Mouse (Mus musculus) frontal cortex, adult (tissue): ENCODE data around the gene Slc25a31.

Experiments
- ATAC-seq: cut with Nextera tagmentation; 2 replicates; pipeline ENCODE4 v1.9.2; 2017; ENCODE audit warnings: mild to moderate bottlenecking, moderate library complexity, mixed read lengths; ENCODE audit not compliant: low TSS enrichment

The Slc25a31 gene

GRCm38 (mm10) chr3:40708655-40709054 lies at the start of gene Slc25a31:
Gene Slc25a31, plus strand, starts transcription at chr3:40708855.
- no peak for ATAC-seq

GRCm38 (mm10) chr3:40660231-40660630 lies 48.4 kb upstream of the Slc25a31 start:
- ATAC-seq: no peak

- ATAC-seq: no peak
Measured at GRCm38 (mm10) chr3:40666109-40666508, 42.5 kb upstream of the Slc25a31 start.

GRCm38 (mm10) chr3:40666861-40667719 lies 41.6 kb upstream of the Slc25a31 start:
- peak; percentile 59; the same call in 1 of the 2 replicates for ATAC-seq

GRCm38 (mm10) chr3:40668889-40669288 lies 39.8 kb upstream of the Slc25a31 start:
- ATAC-seq: no peak

- no peak for ATAC-seq
Measured at GRCm38 (mm10) chr3:40669395-40669794, 39.3 kb upstream of the Slc25a31 start.

- ATAC-seq: peak; percentile 69
Measured at GRCm38 (mm10) chr3:40673515-40673914, 35.1 kb upstream of the Slc25a31 start.

GRCm38 (mm10) chr3:40674873-40675405 lies 33.7 kb upstream of the Slc25a31 start:
- no peak for ATAC-seq

GRCm38 (mm10) chr3:40678856-40679255 lies 29.8 kb upstream of the Slc25a31 start:
- no peak for ATAC-seq

- peak; percentile 91 for ATAC-seq
Measured at GRCm38 (mm10) chr3:40682404-40682803, 26.3 kb upstream of the Slc25a31 start.

- ATAC-seq: no peak
Measured at GRCm38 (mm10) chr3:40683171-40683570, 25.5 kb upstream of the Slc25a31 start.

GRCm38 (mm10) chr3:40685855-40686515 lies 22.7 kb upstream of the Slc25a31 start:
- no peak for ATAC-seq

- no peak for ATAC-seq
Measured at GRCm38 (mm10) chr3:40686836-40687235, 21.8 kb upstream of the Slc25a31 start.

GRCm38 (mm10) chr3:40687588-40687987 lies 21.1 kb upstream of the Slc25a31 start:
- no peak for ATAC-seq

GRCm38 (mm10) chr3:40691566-40691965 lies 17.1 kb upstream of the Slc25a31 start:
- no peak for ATAC-seq

GRCm38 (mm10) chr3:40693435-40693834 lies 15.2 kb upstream of the Slc25a31 start:
- peak; percentile 81 for ATAC-seq

- peak; percentile 84 for ATAC-seq
Measured at GRCm38 (mm10) chr3:40693960-40694359, 14.7 kb upstream of the Slc25a31 start.

- ATAC-seq: 0 out of 2 replicates have a peak, but pooled peaks have one; percentile 24
Measured at GRCm38 (mm10) chr3:40694438-40694837, 14.2 kb upstream of the Slc25a31 start.

- no peak for ATAC-seq
Measured at GRCm38 (mm10) chr3:40695162-40695561, 13.5 kb upstream of the Slc25a31 start.

GRCm38 (mm10) chr3:40698834-40699233 lies 9.8 kb upstream of the Slc25a31 start:
- no peak for ATAC-seq

GRCm38 (mm10) chr3:40704816-40705430 lies 3.7 kb upstream of the Slc25a31 start:
- ATAC-seq: no peak

GRCm38 (mm10) chr3:40716056-40716455 lies 7.4 kb downstream of the Slc25a31 start:
- ATAC-seq: no peak
